In the genomic region with DNA sequence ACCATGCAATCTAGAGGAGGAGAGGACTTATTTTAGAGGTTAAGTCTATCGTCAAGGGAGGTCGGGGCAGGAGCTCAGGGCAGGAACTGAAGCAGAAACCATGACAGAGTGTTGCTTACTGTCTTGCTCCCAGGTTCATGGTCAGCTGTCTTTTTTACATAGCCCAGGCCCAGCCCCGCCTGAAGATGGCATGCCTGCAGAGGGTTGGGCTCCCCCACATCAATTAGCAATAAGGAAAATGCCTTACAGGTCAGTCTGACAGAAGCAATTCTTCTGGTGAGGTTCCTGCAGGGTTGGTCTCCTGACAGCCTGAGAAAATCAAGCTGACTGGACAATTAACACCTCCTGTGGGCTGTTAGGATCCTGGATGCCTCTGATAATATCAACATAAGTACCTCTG, we compare ENCODE assay signal across 27 mouse cellular contexts. TPM values are rescaled to one million over a fixed set of nuclear protein-coding genes. Genes with fewer than 3 reads are reported as not detected.
DNase-seq lines count a peak whose midpoint lies in the region; ATAC-seq and TF ChIP-seq lines count a peak whose summit lies in the region.
"Had no signal": no experiment of that assay in that cellular context is flagged by ENCODE, and none has a peak within 500 bp of the region (broad histone marks: within the 10 kb centered on the region; RNA-seq: fewer than 3 reads in every experiment).

No protein-coding gene starts in this region.

- no peaks in the 10 kb centered on the region for H3K27me3 ChIP-seq in midbrain, embryonic 10.5 days (ENCODE audit: low read depth, poor library complexity, severe bottlenecking)
- no peaks in the 10 kb centered on the region for H3K27me3 ChIP-seq in midbrain, embryonic 15.5 days (replicated peaks)
- no peaks in the 10 kb centered on the region for H3K27me3 ChIP-seq in intestine, embryonic 16.5 days (replicated peaks; ENCODE audit: control insufficient read depth, insufficient read depth, low read length)
- H3K27me3 ChIP-seq in midbrain, postnatal 0 days (ENCODE audit: insufficient read depth, low read length) = no peaks in the 10 kb centered on the region
- H3K27me3 ChIP-seq: embryonic facial prominence, embryonic 12.5 days; forebrain, embryonic 12.5 days; heart, embryonic 13.5 days; hindbrain, embryonic 15.5 days had no signal

- no peak for ATAC-seq in midbrain, embryonic 15.5 days (replicated peaks)
- ATAC-seq in intestine, embryonic 16.5 days = peak; percentile 74
- no peak for ATAC-seq in midbrain, postnatal 0 days (ENCODE audit: low FRiP score)
- ATAC-seq: CD4-positive, CD25-positive, alpha-beta regulatory T cell, adult 4 months; forebrain, postnatal 0 days had no signal

- no peaks in the 10 kb centered on the region for H3K9me3 ChIP-seq in midbrain, embryonic 10.5 days (replicated peaks)
- no peaks in the 10 kb centered on the region for H3K9me3 ChIP-seq in midbrain, embryonic 15.5 days
- no peaks in the 10 kb centered on the region for H3K9me3 ChIP-seq in intestine, embryonic 16.5 days (ENCODE audit: control insufficient read depth, low read length)
- no peaks in the 10 kb centered on the region for H3K9me3 ChIP-seq in midbrain, postnatal 0 days (ENCODE audit: low read length)
- H3K9me3 ChIP-seq: embryonic facial prominence, embryonic 12.5 days; forebrain, embryonic 12.5 days; heart, embryonic 13.5 days; hindbrain, embryonic 15.5 days had no signal

- H3K4me3 ChIP-seq in midbrain, embryonic 10.5 days = no peak overlapping the region
- no peak overlapping the region for H3K4me3 ChIP-seq in midbrain, embryonic 15.5 days
- H3K4me3 ChIP-seq in intestine, embryonic 16.5 days (ENCODE audit: low read length) = no peak overlapping the region
- H3K4me3 ChIP-seq in midbrain, postnatal 0 days (ENCODE audit: low read depth, low read length) = no peak overlapping the region
- no peak overlapping the region for H3K4me3 ChIP-seq in gastrocnemius, adult 2 months
- H3K4me3 ChIP-seq: embryonic facial prominence, embryonic 12.5 days; forebrain, embryonic 12.5 days; heart, embryonic 13.5 days; hindbrain, embryonic 15.5 days had no signal

- 0 out of 2 replicates have a peak overlapping the region, but pooled peaks have one; percentile 52 for H3K27ac ChIP-seq in midbrain, embryonic 10.5 days (replicated peaks)
- no peak overlapping the region for H3K27ac ChIP-seq in midbrain, embryonic 15.5 days
- no peak overlapping the region for H3K27ac ChIP-seq in intestine, embryonic 16.5 days (ENCODE audit: low read length)
- H3K27ac ChIP-seq in midbrain, postnatal 0 days (ENCODE audit: low read depth, low read length) = no peak overlapping the region
- H3K27ac ChIP-seq in gastrocnemius, adult 2 months = no peak overlapping the region
- H3K27ac ChIP-seq: embryonic facial prominence, embryonic 12.5 days; forebrain, embryonic 12.5 days; heart, embryonic 13.5 days; hindbrain, embryonic 15.5 days had no signal

- 75% methylated on average over 3 of the region's 3 CpGs for WGBS in midbrain, embryonic 10.5 days
- 84% methylated on average over 3 of the region's 3 CpGs for WGBS in midbrain, embryonic 15.5 days
- WGBS in intestine, embryonic 16.5 days = 36% methylated on average over 3 of the region's 3 CpGs
- 88% methylated on average over 3 of the region's 3 CpGs for WGBS in midbrain, postnatal 0 days

- H3K36me3 ChIP-seq in midbrain, embryonic 10.5 days = no peaks in the 10 kb centered on the region
- no peaks in the 10 kb centered on the region for H3K36me3 ChIP-seq in midbrain, embryonic 15.5 days (replicated peaks)
- no peaks in the 10 kb centered on the region for H3K36me3 ChIP-seq in intestine, embryonic 16.5 days (ENCODE audit: control insufficient read depth, insufficient read depth, low read length)
- H3K36me3 ChIP-seq in midbrain, postnatal 0 days (ENCODE audit: insufficient read depth, low read length) = no peaks in the 10 kb centered on the region
- H3K36me3 ChIP-seq: embryonic facial prominence, embryonic 12.5 days; forebrain, embryonic 12.5 days; heart, embryonic 13.5 days; hindbrain, embryonic 15.5 days had no signal

- TF ChIP-seq CTCF in midbrain, postnatal 0 days (IDR thresholded peaks at IDR 0.05) = no peak
- no peak for TF ChIP-seq CTCF in gastrocnemius, adult 2 months (IDR thresholded peaks at IDR 0.05)

- DNase-seq in midbrain, embryonic 10.5 days (ENCODE audit: low spot score) = no peak
- peak; percentile 30 for DNase-seq in ZHBTc4 (ENCODE audit: low read depth, low spot score)
- no peak for DNase-seq in midbrain, postnatal 0 days (ENCODE audit: low spot score)
- DNase-seq in right cerebral cortex, postnatal 36 days (ENCODE audit: low spot score in 2 of 2) = no peak
- DNase-seq in gastrocnemius, adult 2 months = no peak
- DNase-seq: adrenal gland, adult 2 months; adrenal gland, postnatal 25 days; cerebellum, adult 11 months; cerebellum, adult 8-10 months; cerebellum, postnatal 14 days; embryo, embryonic 11 days; forebrain, postnatal 0 days; gastrocnemius, postnatal 25 days; heart, adult 18-20 months; heart, postnatal 36 days; kidney, adult 2 months had no signal

- H3K4me1 ChIP-seq in midbrain, embryonic 10.5 days = peaks cover 18% of the 10 kb centered on the region
- H3K4me1 ChIP-seq in midbrain, embryonic 15.5 days = peaks cover 3% of the 10 kb centered on the region; the same call in 1 of the 2 replicates
- 0 out of 2 replicates have a peak, but pooled peaks cover 2% of the 10 kb centered on the region for H3K4me1 ChIP-seq in intestine, embryonic 16.5 days (ENCODE audit: control insufficient read depth, insufficient read depth, low read length)
- no peaks in the 10 kb centered on the region; the same call in 1 of the 2 replicates for H3K4me1 ChIP-seq in midbrain, postnatal 0 days (ENCODE audit: insufficient read depth, low read length)
- H3K4me1 ChIP-seq: embryonic facial prominence, embryonic 12.5 days; heart, embryonic 13.5 days; hindbrain, embryonic 15.5 days had no signal

- no peak overlapping the region for H3K4me2 ChIP-seq in midbrain, embryonic 15.5 days
- no peak overlapping the region for H3K4me2 ChIP-seq in intestine, embryonic 16.5 days (ENCODE audit: low read depth, low read length)
- H3K4me2 ChIP-seq in midbrain, postnatal 0 days (ENCODE audit: low read depth, low read length, poor library complexity, severe bottlenecking) = no peak overlapping the region
- H3K4me2 ChIP-seq: embryonic facial prominence, embryonic 12.5 days; forebrain, embryonic 12.5 days; heart, embryonic 13.5 days; hindbrain, embryonic 15.5 days had no signal

- H3K9ac ChIP-seq in midbrain, embryonic 15.5 days = no peak overlapping the region
- no peak overlapping the region for H3K9ac ChIP-seq in intestine, embryonic 16.5 days (ENCODE audit: low read depth, low read length)
- no peak overlapping the region for H3K9ac ChIP-seq in midbrain, postnatal 0 days (replicated peaks; ENCODE audit: low read length, poor library complexity, severe bottlenecking)
- H3K9ac ChIP-seq: embryonic facial prominence, embryonic 12.5 days; forebrain, embryonic 12.5 days; forebrain, postnatal 0 days; heart, embryonic 13.5 days; hindbrain, embryonic 15.5 days had no signal

- intact Hi-C loops in gastrocnemius, adult 2 months (cut with DNase I) = no loop called here

RNA-seq across cellular contexts. Expression of a gene that starts 23.0 kb away (rescaled TPM):
- polyA plus RNA-seq in midbrain, embryonic 10.5 days (2016; fragmentation: Nextera tagmentation; extraction: Ambion mirVana) = not detected in 2 replicates
- polyA plus RNA-seq in midbrain, embryonic 15.5 days (2015; fragmentation: Nextera tagmentation; extraction: Ambion mirVana) = 0.08 TPM in 1 of 2 replicates, not detected in the other
- 17.4 and 17.9 TPM in 2 replicates for polyA plus RNA-seq in intestine, embryonic 16.5 days (2015; fragmentation: Nextera tagmentation; extraction: Ambion mirVana)
- total RNA-seq in midbrain, postnatal 0 days (2014; rRNA removed) = not detected in 2 replicates
- polyA plus RNA-seq in midbrain, postnatal 0 days (2015; fragmentation: Nextera tagmentation; extraction: Ambion mirVana) = not detected in 2 replicates
- total RNA-seq in gastrocnemius, adult 2 months (2021) = not detected
- total RNA-seq: adrenal gland, postnatal 25 days; common myeloid progenitor, adult 5-6 weeks; forebrain, postnatal 0 days; gastrocnemius, postnatal 25 days; heart, adult 18-20 months; heart, postnatal 36 days; MEL had no signal
- polyA plus RNA-seq: adrenal gland, adult 2 months; CD4-positive, CD25-positive, alpha-beta regulatory T cell, adult 4 months; embryonic facial prominence, embryonic 12.5 days; forebrain, embryonic 12.5 days; forebrain, postnatal 0 days; heart, embryonic 13.5 days; heart, postnatal 0 days; hindbrain, embryonic 11.5 days; hindbrain, embryonic 15.5 days had no signal

Comparison
In these comparisons a context has a peak if more than half of its experiments do, and no peak if none do; other contexts are left out.
1. RNA of a gene that starts 23.0 kb away (polyA plus RNA-seq): 17.4 to 17.9 TPM in intestine, embryonic 16.5 days; 0.08 TPM in midbrain, embryonic 15.5 days, not detected in midbrain, postnatal 0 days and not detected in midbrain, embryonic 10.5 days; every median in the first group is over 10 times any median in the second.